Mouse (Mus musculus): ENCODE measurements at regions not wholly inside any gene's neighbourhood (a gene's known extent, or its start where the extent isn't known, plus 50 kb on each side); places are given as distances from the start of the nearest gene placed in this dataset.

GRCm38 (mm10) chr8:66568861-66569260 lies 57.3 kb downstream of the Tktl2 start:
- no peak for DNase-seq

- peak; percentile 6 for DNase-seq
These were observed 74.6 kb downstream of the Tktl2 start for GRCm38 (mm10) chr8:66586182-66586581.

GRCm38 (mm10) chr8:66586850-66587249 lies 75.3 kb downstream of the Tktl2 start:
- peak; percentile 6 for DNase-seq

GRCm38 (mm10) chr8:66587272-66587671 lies 75.7 kb downstream of the Tktl2 start:
- no peak for DNase-seq

GRCm38 (mm10) chr8:66589437-66589836 lies 77.9 kb downstream of the Tktl2 start:
- DNase-seq = no peak

GRCm38 (mm10) chr8:66607194-66607593 lies 80.7 kb downstream of the Npy5r start:
- no peak for DNase-seq

- DNase-seq = no peak
These were observed 64.6 kb downstream of the Npy5r start for GRCm38 (mm10) chr8:66623361-66623760.

GRCm38 (mm10) chr8:66623822-66624221 lies 64.1 kb downstream of the Npy5r start:
- no peak for DNase-seq
